Mouse (Mus musculus) adipocyte (in vitro differentiated cells): ENCODE data around the gene Gm21750.
"Not testable (repeated sequence)": the region's sequence is repeated elsewhere in the genome, so short reads cannot be mapped to it uniquely, and the experiment has no call there.

Experiments used
- DNase-seq: peaks from one replicate; pipeline ENCODE4 v3.0.0-alpha.2; 2016; ENCODE audit warnings: low spot score

Gm21750 gene

GRCm38 (mm10) chr14:73660925-73661324 is at the start of gene Gm21750:
Gene Gm21750 (plus strand): TSS chr14:73661225.
- not testable (repeated sequence) for DNase-seq

GRCm38 (mm10) chr14:73614961-73615360 is 46.1 kb upstream of the Gm21750 start:
- DNase-seq = not testable (repeated sequence)

- DNase-seq = no peak
Measured at GRCm38 (mm10) chr14:73620880-73621279, 40.1 kb upstream of the Gm21750 start.

GRCm38 (mm10) chr14:73622988-73623387 is 38.0 kb upstream of the Gm21750 start:
- no peak for DNase-seq

GRCm38 (mm10) chr14:73625469-73625868 is 35.6 kb upstream of the Gm21750 start:
- no peak for DNase-seq

GRCm38 (mm10) chr14:73631511-73631910 is 29.5 kb upstream of the Gm21750 start:
- peak; percentile 10 for DNase-seq

GRCm38 (mm10) chr14:73632648-73633263 is 28.3 kb upstream of the Gm21750 start:
- DNase-seq = peak; percentile 68

GRCm38 (mm10) chr14:73634356-73634755 is 26.7 kb upstream of the Gm21750 start:
- DNase-seq = peak; percentile 35

- DNase-seq = peak; percentile 32
Measured at GRCm38 (mm10) chr14:73637460-73637859, 23.6 kb upstream of the Gm21750 start.

GRCm38 (mm10) chr14:73650179-73650578 is 10.8 kb upstream of the Gm21750 start:
- no peak for DNase-seq

GRCm38 (mm10) chr14:73670091-73670490 is 9.1 kb downstream of the Gm21750 start:
- DNase-seq = no peak

GRCm38 (mm10) chr14:73687726-73688125 is 26.7 kb downstream of the Gm21750 start:
- no peak for DNase-seq

- no peak for DNase-seq
Measured at GRCm38 (mm10) chr14:73688427-73688826, 27.4 kb downstream of the Gm21750 start.

GRCm38 (mm10) chr14:73700256-73700655 is 39.2 kb downstream of the Gm21750 start:
- peak; percentile 16 for DNase-seq

- no peak for DNase-seq
Measured at GRCm38 (mm10) chr14:73709412-73710110, 48.5 kb downstream of the Gm21750 start.
